ENCODE assay signal across 8 mouse cellular contexts in genomic region chr11:70668335-70668770, GRCm38 (mm10). TPM values are rescaled to one million over a fixed set of nuclear protein-coding genes. Genes with fewer than 3 reads are reported as not detected.
DNase-seq lines count a peak whose midpoint lies in the region; ATAC-seq lines count a peak whose summit lies in the region.

No protein-coding gene starts in this region.

- WGBS in intestine, embryonic 14.5 days = under 1% methylated on average over 15 of the region's 15 CpGs
- 2% methylated on average over 15 of the region's 15 CpGs for WGBS in midbrain, embryonic 13.5 days

- H3K27ac ChIP-seq in intestine, embryonic 14.5 days (ENCODE audit: low read depth) = peak overlapping the region; percentile 96
- H3K27ac ChIP-seq in midbrain, embryonic 13.5 days = peak overlapping the region; percentile 89

- H3K27me3 ChIP-seq in erythroblast, embryonic 14.5 days (ENCODE audit: control insufficient read depth) = no peaks in the 10 kb centered on the region
- no peaks in the 10 kb centered on the region for H3K27me3 ChIP-seq in intestine, embryonic 14.5 days (replicated peaks; ENCODE audit: control insufficient read depth, insufficient read depth, low read length)
- no peaks in the 10 kb centered on the region for H3K27me3 ChIP-seq in midbrain, embryonic 13.5 days

- H3K4me3 ChIP-seq in erythroblast, embryonic 14.5 days (replicated peaks) = peak overlapping the region; percentile 90
- peak overlapping the region; percentile 70 for H3K4me3 ChIP-seq in intestine, embryonic 14.5 days (ENCODE audit: low read depth, low read length)
- peak overlapping the region; percentile 72 for H3K4me3 ChIP-seq in midbrain, embryonic 13.5 days (replicated peaks)

- DNase-seq in kidney, postnatal 10 days = peak; percentile 83
- no peak for DNase-seq in kidney, adult 9 months
- peak; percentile 94 for DNase-seq in NIH3T3 (ENCODE audit: low read depth)
- DNase-seq in intestine, embryonic 14.5 days (ENCODE audit: low spot score) = peak; percentile 85
- DNase-seq in thymus, postnatal 0 days (ENCODE audit: low spot score) = no peak
- no peak for DNase-seq in frontal cortex, postnatal 36 days (ENCODE audit: low spot score in 2 of 2)

- peaks cover 41% of the 10 kb centered on the region for H3K36me3 ChIP-seq in erythroblast, embryonic 14.5 days (ENCODE audit: control insufficient read depth)
- H3K36me3 ChIP-seq in intestine, embryonic 14.5 days (ENCODE audit: control insufficient read depth, insufficient read depth, low read length) = peaks cover 47% of the 10 kb centered on the region
- H3K36me3 ChIP-seq in midbrain, embryonic 13.5 days = peaks cover 43% of the 10 kb centered on the region

- no peaks in the 10 kb centered on the region for H3K9me3 ChIP-seq in erythroblast, embryonic 14.5 days (ENCODE audit: control insufficient read depth, low read length)
- H3K9me3 ChIP-seq in intestine, embryonic 14.5 days (ENCODE audit: control insufficient read depth, low read length) = no peaks in the 10 kb centered on the region
- no peaks in the 10 kb centered on the region for H3K9me3 ChIP-seq in midbrain, embryonic 13.5 days

- H3K9ac ChIP-seq in intestine, embryonic 14.5 days (ENCODE audit: low read length) = peak overlapping the region; percentile 59
- H3K9ac ChIP-seq in midbrain, embryonic 13.5 days (replicated peaks) = peak overlapping the region; percentile 75

- ATAC-seq in intestine, embryonic 14.5 days (replicated peaks; ENCODE audit: low FRiP score, low TSS enrichment, low read depth) = peak; percentile 60
- ATAC-seq in midbrain, embryonic 13.5 days = peak; percentile 46

- H3K4me1 ChIP-seq in erythroblast, embryonic 14.5 days (ENCODE audit: control insufficient read depth) = peaks cover 55% of the 10 kb centered on the region
- peaks cover 21% of the 10 kb centered on the region for H3K4me1 ChIP-seq in intestine, embryonic 14.5 days (replicated peaks; ENCODE audit: control insufficient read depth, insufficient read depth, low read length)
- H3K4me1 ChIP-seq in midbrain, embryonic 13.5 days (replicated peaks) = peaks cover 37% of the 10 kb centered on the region

- peak overlapping the region; percentile 88 for H3K4me2 ChIP-seq in intestine, embryonic 14.5 days (ENCODE audit: low read length)
- peak overlapping the region; percentile 94 for H3K4me2 ChIP-seq in midbrain, embryonic 13.5 days (replicated peaks)

RNA-seq across cellular contexts. Expression of gene Spag7, which starts 0.9 kb away (rescaled TPM):
- polyA plus RNA-seq in erythroblast, embryonic 14.5 days (2012) = 11.0 and 18.1 TPM in 2 replicates
- polyA plus RNA-seq in intestine, embryonic 14.5 days (2014; fragmentation: Nextera tagmentation; extraction: Ambion mirVana) = 140 and 154 TPM in 2 replicates
- 180 and 181 TPM in 2 replicates for polyA plus RNA-seq in midbrain, embryonic 13.5 days (2015; fragmentation: Nextera tagmentation; extraction: Ambion mirVana)
- polyA plus RNA-seq in thymus, postnatal 0 days (2015; fragmentation: Nextera tagmentation; extraction: Ambion mirVana) = 63.7 and 85.0 TPM in 2 replicates

RNA-seq across cellular contexts. Expression of gene Eno3, which starts 11.4 kb away (rescaled TPM):
- 0.74 and 0.78 TPM in 2 replicates for polyA plus RNA-seq in erythroblast, embryonic 14.5 days (2012)
- polyA plus RNA-seq in intestine, embryonic 14.5 days (2014; fragmentation: Nextera tagmentation; extraction: Ambion mirVana) = 13.5 and 16.3 TPM in 2 replicates
- 8.0 and 9.5 TPM in 2 replicates for polyA plus RNA-seq in midbrain, embryonic 13.5 days (2015; fragmentation: Nextera tagmentation; extraction: Ambion mirVana)
- polyA plus RNA-seq in thymus, postnatal 0 days (2015; fragmentation: Nextera tagmentation; extraction: Ambion mirVana) = 13.1 and 14.7 TPM in 2 replicates

RNA-seq across cellular contexts. Expression of gene Pfn1, which starts 13.9 kb away (rescaled TPM):
- polyA plus RNA-seq in erythroblast, embryonic 14.5 days (2012) = 240 and 308 TPM in 2 replicates
- polyA plus RNA-seq in intestine, embryonic 14.5 days (2014; fragmentation: Nextera tagmentation; extraction: Ambion mirVana) = 2,271 and 2,344 TPM in 2 replicates
- 785 and 825 TPM in 2 replicates for polyA plus RNA-seq in midbrain, embryonic 13.5 days (2015; fragmentation: Nextera tagmentation; extraction: Ambion mirVana)
- polyA plus RNA-seq in thymus, postnatal 0 days (2015; fragmentation: Nextera tagmentation; extraction: Ambion mirVana) = 2,783 and 3,382 TPM in 2 replicates

RNA-seq across cellular contexts. Expression of gene Camta2, which starts 19.6 kb away (rescaled TPM):
- polyA plus RNA-seq in erythroblast, embryonic 14.5 days (2012) = 0.30 and 0.36 TPM in 2 replicates
- 16.2 and 17.2 TPM in 2 replicates for polyA plus RNA-seq in intestine, embryonic 14.5 days (2014; fragmentation: Nextera tagmentation; extraction: Ambion mirVana)
- 15.3 and 16.4 TPM in 2 replicates for polyA plus RNA-seq in midbrain, embryonic 13.5 days (2015; fragmentation: Nextera tagmentation; extraction: Ambion mirVana)
- polyA plus RNA-seq in thymus, postnatal 0 days (2015; fragmentation: Nextera tagmentation; extraction: Ambion mirVana) = 6.2 and 6.9 TPM in 2 replicates

RNA-seq across cellular contexts. Expression of gene Slc25a11, which starts 21.1 kb away (rescaled TPM):
- polyA plus RNA-seq in erythroblast, embryonic 14.5 days (2012) = 2.2 and 2.4 TPM in 2 replicates
- 155 and 158 TPM in 2 replicates for polyA plus RNA-seq in intestine, embryonic 14.5 days (2014; fragmentation: Nextera tagmentation; extraction: Ambion mirVana)
- polyA plus RNA-seq in midbrain, embryonic 13.5 days (2015; fragmentation: Nextera tagmentation; extraction: Ambion mirVana) = 169 and 170 TPM in 2 replicates
- 137 and 139 TPM in 2 replicates for polyA plus RNA-seq in thymus, postnatal 0 days (2015; fragmentation: Nextera tagmentation; extraction: Ambion mirVana)

Comparison
In these comparisons a context has a peak if more than half of its experiments do, and no peak if none do; other contexts are left out.
1. DNase-seq: peak in kidney, postnatal 10 days (single experiment), NIH3T3 (single experiment) and intestine, embryonic 14.5 days (single experiment); none in kidney, adult 9 months (single experiment), thymus, postnatal 0 days (single experiment) and frontal cortex, postnatal 36 days (0 of 2).
2. Peak in every context shown above with its lines, with median percentiles within 50 percentile points of each other: H3K4me3 ChIP-seq.